Mouse (Mus musculus): Measurements from ENCODE around the gene Pus7. TPM values are rescaled to one million over a fixed set of nuclear protein-coding genes. Genes with fewer than 3 reads are reported as not detected.

Pus7 gene
- total RNA-seq (2021): 23.7 TPM in 2 replicates
- long read RNA-seq, experiment 1, transcript Pus7-201 (16 exons, 3,407 nt): major isoform, 26 of 33 reads
- long read RNA-seq, experiment 1, partial matches to known transcripts: 2 of 33 reads
- long read RNA-seq, experiment 1, other reads (novel, unspliced or antisense): 4 of 33 reads
- long read RNA-seq, experiment 2, transcript Pus7-201 (16 exons, 3,407 nt): major isoform, 16 of 23 reads
- long read RNA-seq, experiment 2, partial matches to known transcripts: 2 of 23 reads
- long read RNA-seq, experiment 2, other reads (novel, unspliced or antisense): 5 of 23 reads

DNA sequence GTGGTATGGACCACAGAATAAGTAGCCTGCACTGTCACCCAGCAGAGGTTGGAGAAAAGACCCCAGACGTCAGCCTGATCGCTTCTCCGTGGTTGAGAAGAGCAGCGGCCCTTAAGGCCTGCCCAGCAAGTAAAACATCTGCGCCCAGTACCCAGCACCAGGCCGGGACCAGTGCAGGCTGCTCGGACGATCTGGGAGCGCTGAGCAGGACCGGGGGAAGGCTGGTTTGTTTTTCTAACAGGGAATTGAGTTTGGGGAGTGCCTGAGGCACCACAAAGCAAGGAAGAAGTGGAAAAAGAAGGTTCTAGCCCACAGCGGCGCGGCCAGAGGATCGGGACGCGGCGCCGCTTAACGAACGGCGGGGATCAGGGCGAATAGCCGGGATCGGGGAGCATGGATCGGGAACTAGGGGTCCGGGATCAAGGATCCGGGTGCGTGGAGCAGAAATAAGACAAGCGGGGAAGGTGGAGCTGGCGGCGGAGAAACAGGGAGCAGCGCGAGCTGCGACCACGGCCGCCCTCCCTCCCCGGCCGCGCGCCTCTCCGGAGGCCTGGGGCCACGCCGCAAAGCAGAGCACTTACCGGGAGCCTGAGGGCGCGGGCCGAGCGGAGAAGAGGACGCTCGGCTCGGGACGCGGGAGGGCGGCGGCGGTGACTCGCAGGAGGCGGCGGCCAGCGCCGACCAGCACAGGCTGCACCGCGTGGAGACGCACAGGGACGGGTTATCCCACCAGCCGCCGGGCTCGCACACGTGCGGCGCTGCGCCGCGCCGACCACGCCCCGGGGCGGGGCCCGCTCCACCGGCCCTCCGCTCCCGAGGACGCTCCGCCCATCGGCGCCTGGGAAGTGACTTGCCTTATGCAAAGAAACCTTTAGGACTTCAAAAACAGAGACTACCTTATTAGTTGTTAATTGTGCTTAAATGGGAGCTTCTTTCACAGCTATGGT lies at the start of gene Pus7:
TSS of gene Pus7 (minus strand) at position 781 of the 947 bp plus-strand sequence.
- peak; percentile 93 for DNase-seq

DNA sequence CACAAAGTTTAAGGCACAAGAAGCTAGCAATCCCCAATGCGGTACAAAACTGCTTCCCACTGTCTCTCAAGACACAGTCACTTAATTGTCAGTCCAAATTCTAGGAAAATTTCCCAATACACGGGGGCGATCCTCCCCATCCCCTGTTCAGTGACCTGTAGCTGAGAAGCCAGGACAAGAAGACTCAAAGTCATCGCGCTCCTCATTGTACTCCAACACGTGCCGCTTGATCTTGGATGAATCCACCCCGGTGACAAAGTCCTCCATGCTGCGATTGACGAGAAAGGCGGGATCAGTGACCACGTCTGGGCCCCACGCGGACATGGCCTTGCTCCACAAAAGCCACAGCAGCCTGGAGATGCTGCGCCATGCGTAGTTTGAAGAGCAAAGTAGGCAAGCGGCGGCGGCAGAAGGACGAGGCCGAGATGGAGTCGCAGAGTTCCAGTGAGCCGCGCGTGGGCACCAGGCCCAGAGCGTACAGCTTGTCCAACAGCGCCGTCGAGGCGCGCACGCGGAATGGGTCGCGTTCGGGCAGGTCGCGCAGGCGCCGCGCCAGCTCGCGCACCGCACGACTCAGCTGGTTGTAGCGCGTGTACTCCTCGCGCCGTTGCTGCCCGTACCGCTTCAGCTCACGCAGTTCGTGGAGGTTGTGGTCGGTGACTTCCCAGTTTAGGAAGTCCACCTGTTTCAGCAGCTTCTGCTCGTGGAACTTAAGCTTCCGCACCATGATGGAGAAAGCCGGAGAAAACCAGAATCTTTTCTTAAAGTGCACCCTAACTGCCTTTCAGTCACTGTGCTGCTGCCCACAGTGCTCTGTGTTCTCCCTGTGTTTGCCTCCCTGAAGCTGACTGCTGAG lies 47.6 kb upstream of the Pus7 start:
- DNase-seq: peak; percentile 69

DNA sequence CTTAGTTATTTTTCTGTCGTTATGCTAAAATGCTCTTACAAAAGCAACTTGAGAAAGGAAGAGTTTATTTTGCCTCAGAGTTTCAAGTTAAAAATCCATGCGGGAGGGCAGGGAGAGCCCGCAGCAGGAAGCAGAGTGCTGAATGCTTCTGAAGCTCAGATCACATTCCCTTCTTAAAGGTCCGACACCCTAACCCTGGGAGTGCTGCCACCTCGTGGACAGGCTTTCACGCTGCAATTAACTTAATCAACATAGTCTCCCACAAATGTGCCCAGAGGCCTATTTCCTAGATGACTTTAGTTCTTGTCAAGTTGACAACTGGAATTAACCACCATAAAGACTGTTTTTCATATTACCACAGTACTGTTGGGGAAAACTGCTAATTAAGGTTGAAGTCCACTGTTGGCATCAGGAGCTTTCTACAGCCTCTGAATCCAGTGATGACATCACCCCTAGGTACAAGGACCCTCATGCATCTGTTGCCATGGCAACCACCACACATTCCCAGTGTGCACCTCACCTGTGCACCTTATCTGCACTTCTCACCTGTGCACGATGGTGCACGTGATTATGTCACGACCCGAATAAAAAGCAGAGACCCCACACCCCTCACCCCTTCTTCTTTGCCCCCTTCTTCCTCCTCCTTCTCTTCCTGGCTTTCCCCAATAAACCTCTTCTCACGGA lies 43.0 kb upstream of the Pus7 start:
- DNase-seq: peak; percentile 83

DNA sequence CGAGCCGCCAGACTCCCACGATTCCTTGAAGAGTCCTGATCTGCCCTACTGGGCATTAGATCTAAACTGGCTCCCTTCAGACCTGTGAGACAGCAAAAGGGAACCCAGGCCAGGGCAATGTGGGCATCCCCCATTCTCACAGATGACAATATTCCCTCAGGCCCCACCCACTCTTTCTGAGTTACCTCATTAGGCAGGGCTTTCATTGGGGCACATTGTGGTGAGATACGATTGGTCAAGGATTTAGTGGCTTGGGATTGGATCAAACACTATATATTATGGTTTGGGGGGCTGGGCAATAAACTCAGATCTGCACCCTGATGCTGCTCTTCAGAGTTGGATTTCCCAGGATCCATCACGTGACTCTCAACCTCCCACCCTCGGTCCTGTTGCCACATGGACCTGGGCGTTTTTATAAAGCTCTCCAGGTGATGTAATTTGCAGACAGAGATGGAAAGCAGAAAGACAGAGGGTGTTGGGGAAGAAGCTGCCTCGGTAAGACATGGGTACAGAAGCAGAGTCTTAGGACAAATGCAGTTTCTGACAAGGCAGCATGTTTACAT lies 40.7 kb upstream of the Pus7 start:
- DNase-seq: no peak

DNA sequence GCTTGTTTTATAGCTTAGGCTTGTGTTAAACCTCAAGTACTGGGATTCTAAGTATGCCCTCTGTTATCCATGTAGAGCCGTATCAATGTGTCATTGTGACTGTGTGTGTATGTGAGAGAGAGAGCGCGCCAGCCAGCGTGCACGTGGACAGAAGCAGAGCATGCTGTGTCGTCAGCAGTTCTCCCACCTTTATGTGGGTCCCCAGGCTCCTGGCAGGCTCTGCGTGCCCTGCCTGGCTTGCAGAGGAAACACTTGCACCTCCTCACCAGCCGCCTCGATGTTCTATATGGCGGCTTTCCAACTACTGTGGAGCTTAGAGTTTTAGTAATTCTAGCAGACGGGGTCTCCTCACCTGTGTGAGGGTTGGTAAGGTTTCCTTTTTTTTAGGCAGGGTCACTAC lies 38.8 kb upstream of the Pus7 start:
- DNase-seq: no peak

DNA sequence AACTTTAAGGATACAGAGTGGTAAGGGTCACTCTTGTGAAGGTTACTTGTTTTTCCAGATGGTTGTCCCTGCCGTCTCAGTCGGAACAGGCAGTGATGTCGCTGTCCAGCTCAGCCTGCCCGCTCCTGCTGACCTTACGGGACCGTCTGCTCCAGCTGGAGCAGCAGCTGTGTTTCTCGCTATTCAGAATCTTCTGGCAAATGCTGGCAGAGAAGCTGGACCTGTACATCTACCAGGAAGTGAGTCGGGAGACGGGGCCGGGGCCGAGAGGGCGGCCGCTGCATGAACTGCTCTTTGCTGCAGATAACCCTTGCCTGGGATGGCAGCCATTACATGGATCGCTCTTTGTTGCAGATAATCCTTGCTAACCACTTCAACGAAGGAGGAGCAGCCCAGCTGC lies 33.2 kb upstream of the Pus7 start:
- DNase-seq: no peak

DNA sequence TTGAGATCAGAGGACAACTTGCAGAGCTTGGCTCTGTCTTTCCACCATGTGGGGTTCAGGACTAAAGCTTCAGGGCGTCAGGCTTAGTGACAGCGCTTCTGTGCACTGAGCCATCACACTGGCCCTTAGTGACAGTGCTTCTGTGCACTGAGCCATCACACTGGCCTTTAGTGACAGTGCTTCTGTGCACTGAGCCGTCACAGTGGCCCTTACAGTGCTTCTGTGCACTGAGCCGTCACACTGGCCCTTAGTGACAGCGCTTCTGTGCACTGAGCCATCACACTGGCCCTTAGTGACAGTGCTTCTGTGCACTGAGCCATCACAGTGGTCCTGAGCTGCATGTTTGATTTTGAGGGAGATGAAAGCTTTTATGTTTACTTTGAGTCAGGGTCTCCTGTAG lies 31.3 kb upstream of the Pus7 start:
- no peak for DNase-seq

DNA sequence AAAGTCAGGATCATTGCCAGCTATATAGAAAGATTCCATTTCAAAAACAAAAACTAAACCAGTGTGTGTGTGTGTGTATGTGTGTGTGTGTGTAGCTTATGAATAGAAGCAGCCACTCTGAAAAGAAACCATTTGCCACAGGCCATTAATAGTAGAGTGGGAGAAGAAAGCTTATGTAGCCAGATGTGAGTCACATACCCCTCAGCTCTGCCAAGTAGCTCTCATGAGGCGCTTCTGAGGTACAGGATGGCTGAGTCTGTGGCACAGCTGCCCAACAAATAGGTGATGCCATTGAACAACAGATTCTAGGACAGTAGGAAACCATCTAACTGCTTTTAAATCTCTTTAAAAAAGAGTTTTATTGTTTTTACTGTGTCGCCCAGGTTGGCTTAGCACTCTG lies 9.2 kb upstream of the Pus7 start:
- no peak for DNase-seq

DNA sequence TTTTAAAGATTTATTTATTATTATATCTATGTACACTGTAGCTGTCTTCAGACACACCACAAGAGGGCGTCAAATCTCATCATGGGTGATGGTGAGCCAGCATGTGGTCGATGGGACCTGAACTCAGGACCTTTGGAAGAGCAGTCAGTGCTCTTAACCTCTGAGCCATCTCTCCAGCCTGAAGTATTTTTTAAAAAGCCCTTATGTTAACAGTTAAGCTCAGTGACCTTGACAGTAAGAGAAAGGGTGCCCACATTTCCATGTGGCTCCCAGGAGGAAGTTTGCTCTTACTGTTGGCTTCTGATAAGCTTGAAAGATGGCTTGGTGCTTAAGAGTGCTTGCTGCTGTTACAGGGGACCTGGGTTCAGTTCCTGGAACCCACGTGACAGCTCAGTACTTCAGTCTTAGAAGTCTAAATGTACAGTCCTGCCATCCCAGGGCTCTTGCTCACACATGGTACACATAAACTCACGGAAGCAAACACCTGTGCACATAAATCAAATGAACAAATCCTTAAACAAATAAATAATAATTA lies 5.6 kb upstream of the Pus7 start:
- DNase-seq: no peak

DNA sequence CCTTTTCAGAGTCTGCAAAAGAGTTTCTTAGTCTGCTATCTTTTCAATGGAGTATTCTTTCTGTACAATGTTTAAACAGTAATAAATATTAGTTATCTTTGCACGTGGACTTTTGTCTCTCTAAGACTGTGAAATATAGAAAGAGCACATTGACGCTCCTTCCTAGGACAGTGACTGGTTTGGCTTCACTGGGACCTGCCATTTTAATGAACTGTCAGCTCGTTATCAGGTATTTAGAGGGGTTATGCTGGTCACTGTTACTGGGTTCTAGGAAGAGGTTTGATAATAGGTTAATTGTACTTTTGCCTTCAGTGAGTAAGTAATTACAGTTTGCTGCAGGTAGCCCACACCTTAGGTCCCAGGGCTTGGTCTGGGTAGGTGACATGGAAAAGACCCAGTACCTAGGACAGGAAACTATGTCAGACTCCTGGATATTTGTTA lies 4.9 kb upstream of the Pus7 start:
- DNase-seq: no peak

DNA sequence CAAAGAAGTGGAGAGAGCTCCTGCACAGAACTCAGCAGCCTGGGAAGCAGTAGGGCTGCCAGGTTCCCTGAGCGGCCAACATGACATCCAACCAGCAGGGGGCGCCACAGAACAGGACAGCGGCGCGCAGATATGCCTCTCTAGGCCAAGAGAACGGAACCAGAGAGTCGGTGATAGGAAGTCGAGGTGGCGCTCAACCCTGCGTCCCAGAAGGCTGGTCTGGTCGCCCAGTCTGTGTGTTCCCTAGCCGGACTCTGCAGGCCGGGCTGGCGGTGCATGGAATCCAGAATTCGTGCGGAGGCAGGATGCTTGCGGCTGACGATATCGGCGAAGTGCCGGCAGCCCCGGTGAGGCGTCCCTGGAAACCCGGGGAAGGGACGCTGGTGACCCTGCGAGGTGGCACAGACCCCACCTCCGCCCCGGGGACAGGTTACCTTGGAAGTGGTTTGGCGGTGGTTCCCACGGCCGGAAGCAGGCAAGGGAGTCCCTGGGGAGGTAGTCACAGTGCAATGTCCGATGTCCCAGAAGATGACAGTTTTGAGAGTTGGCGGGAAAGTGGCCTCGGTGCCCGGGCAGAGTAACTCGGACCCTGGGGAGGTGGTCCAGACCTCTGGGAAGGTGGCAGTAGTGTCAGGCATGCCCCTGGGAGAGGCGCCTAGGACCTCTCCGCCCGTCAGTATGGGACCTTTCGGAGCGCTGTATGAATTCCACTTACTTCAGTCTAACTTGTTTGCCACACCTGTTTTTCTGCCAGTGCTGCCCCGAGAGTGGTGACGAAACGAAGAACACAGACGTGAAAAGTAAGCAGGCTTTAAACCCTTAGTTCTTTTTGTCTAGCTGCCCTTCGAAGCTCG lies 4.3 kb upstream of the Pus7 start, which contains the start of gene Rint1:
TSS of gene Rint1 (plus strand) at position 176 of the 854 bp plus-strand sequence.
- DNase-seq: peak; percentile 98

DNA sequence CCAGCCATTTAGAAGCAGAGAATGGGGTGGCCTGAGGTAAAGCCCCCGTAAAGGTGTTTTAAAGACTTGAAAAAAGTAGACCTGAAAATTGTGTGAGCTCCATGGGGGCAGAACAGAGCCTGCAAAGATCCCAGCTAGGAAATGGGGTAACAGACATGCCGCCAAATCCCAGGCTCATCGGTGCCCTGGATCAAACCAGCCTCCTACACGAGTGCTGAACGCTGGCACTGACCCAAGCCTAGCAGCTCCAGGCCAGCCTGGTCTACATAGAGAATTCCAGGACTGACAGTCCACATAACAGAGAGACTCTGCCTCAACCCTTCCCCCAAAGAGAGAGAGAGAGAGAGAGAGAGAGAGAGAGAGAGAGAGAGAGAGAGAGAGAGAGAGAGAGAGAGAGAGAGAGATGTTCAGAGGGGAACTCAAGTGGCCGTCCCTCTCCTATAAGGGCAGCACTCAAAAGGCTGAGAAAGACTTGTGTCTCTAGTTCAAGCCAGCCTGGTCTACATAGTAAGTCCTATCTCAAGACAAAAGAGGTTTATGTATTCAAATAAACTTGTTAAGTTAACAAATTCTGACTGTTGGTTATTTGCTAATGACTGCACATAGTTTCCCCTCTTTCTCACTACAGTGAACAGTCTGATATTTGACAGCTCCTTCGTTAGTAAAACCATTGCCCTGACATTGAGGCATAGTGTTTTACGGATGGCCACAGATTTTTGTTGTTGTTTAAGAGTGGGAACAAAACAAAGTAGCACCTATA lies 1.3 kb downstream of the Pus7 start:
- no peak for DNase-seq

DNA sequence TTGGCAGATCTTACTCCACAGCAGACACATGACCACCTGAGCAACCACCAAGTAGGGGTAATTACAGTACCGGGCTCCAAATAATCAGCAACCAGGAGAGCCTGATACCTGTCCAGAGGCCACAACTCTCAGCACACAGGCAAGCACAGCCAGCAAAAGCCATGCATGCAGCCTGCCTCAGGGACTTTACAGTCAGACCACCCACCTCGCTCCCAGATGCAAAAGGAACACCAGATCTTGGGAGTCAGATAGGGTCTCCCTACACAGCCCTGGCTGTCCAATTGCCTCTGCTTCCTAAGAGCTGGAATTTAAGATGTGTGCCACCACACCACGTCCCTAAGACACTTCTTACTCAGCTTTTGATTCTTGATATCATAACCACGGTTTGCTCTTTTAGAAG lies 2.3 kb downstream of the Pus7 start:
- DNase-seq: no peak

DNA sequence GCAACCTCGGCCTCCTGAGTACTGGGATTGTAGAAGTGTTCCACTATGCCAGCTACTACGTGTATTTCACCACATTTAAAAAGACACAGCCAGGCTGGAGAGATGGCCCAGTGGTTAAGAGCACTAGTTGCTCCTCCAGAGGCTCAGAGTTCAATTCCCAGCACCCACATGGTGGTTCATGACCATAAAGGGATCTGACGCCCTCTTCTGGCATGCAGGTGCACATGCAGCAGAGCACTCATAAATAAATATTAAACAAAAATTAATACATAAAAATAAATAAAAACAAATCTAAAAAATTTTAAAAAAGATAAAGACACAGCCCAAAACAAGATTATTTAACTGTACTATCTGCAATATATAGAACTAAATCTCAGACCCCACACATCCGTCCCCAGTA lies 3.0 kb downstream of the Pus7 start:
- DNase-seq: no peak

DNA sequence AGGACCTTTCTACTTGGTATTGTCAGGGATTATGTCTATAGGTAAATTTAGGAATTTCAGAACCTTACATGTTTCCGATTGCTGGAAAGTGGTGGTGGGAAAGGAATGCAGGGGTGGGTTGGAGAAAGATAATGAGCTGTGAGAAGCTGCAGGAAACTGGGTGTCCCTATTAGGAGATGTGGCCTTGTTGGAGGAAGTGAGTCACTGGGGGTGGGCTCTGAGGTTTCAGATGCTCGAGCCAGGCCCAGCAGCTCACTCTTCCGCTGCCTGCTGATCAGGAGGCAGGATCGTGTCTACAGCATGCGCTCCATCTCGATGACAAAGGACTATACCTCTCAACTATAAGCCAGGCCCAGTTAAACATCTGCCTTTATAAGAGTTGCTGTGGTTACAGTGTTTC lies 9.3 kb downstream of the Pus7 start:
- no peak for DNase-seq

DNA sequence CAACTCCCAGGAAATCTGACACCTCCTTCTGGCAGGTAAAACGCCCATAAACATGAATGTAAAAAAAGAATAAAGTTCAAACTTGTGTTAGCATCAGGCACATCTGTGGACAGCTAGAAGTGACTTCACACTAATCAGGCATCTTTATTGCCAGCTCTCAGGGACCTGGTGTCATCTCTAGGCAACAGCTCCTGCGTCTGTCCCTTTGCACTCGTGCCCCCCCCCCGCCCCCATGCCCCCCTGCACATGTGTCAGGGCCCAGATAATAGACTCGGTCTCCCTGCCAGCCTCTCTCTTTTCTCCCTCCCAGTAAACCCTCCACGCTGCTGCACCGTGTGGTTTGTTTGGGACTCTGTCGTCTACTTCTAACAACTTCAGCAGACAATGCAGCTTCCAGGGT lies 12.4 kb downstream of the Pus7 start:
- peak; percentile 27 for DNase-seq

DNA sequence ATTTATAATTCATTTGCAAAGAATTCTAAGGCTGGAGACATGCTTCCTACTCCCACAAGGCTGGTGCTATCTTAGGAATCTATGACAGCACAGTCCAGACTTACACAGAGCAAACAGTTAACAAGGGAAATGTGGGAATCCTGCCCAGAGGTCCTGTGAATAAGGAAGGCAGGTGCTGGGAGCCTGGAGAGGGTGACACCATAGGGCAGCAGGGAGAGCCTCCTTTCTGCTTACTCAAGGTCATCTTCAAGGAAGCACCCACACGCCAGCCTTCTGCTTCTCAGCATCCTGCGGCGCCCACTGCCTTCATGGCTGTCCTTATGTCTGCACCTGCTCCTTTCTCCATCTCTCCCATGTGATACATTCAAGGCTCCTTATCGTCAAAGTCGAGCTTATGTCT lies 19.0 kb downstream of the Pus7 start:
- no peak for DNase-seq

DNA sequence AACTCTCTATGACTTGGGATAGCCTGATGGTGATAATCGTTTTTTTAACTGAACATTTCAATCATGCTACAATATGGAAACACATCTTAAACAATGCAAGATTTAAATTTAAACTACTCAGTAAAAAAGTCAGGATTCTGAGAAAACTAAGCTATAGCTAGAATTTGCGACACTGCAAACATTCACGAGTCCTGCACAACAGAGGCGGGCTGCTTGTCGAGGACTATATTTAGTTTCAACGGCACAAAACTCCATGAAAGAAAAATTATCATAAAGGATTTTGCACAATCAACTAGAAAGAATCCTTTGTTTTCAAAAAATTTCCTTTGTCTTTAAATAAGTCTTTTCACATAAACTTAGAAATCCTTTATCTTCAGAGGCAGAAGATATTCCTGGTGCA lies 21.0 kb downstream of the Pus7 start:
- DNase-seq: no peak

DNA sequence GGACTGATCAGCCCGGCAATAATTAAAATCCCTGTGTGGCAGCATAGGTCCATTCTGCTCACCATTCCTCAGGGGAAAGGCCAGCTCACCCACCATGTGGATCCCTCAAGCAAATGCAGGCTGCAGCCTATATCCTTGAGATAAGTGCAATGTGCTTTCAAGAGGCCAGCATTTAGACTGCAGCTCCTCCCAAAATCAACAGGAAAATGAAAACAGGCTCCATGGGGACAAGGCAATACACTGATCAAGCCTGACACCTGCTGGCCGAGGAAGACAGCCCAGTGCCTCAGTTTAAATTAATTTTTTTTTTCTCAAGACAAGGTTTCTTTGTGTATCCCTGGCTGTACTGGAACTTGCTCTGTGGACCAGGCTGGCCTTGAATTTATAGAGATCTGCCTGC lies 24.9 kb downstream of the Pus7 start:
- DNase-seq: peak; percentile 64

All from adrenal gland, postnatal 14 days (tissue).